ENCODE assay signal across 9 mouse cellular contexts in genomic region chr16:25263520-25264149, GRCm38 (mm10). TPM values are rescaled to one million over a fixed set of nuclear protein-coding genes. Genes with fewer than 3 reads are reported as not detected.
A peak's percentile ranks its signal among the peaks of the same experiment; 100 is the strongest.
DNase-seq lines count a peak whose midpoint lies in the region; ATAC-seq and TF ChIP-seq lines count a peak whose summit lies in the region.
"Had no signal": no experiment of that assay in that cellular context is flagged by ENCODE, and none has a peak within 500 bp of the region (broad histone marks: within the 10 kb centered on the region; RNA-seq: fewer than 3 reads in every experiment).

No protein-coding gene starts in this region.

- H3K9ac ChIP-seq in CH12.LX (ENCODE audit: insufficient read depth, low read depth) = no peak overlapping the region
- no peak overlapping the region for H3K9ac ChIP-seq in heart, embryonic 15.5 days
- no peak overlapping the region for H3K9ac ChIP-seq in lung, embryonic 16.5 days (ENCODE audit: low read length)

- TF ChIP-seq EP300 in CH12.LX (IDR thresholded peaks at IDR 0.05; ENCODE audit: low read length) = no peak

- H3K4me3 ChIP-seq in CH12.LX (replicated peaks in 1 of 3; ENCODE audit: low read depth in 2 of 3, low read length in 2 of 3, poor library complexity in 1 of 3) = no peak overlapping the region
- H3K4me3 ChIP-seq in heart, embryonic 15.5 days = no peak overlapping the region
- H3K4me3 ChIP-seq in lung, embryonic 16.5 days (ENCODE audit: low read length) = no peak overlapping the region

- no peaks in the 10 kb centered on the region for H3K4me1 ChIP-seq in CH12.LX (ENCODE audit: control insufficient read depth in 1 of 2, insufficient read depth in 2 of 2)
- H3K4me1 ChIP-seq in heart, embryonic 15.5 days (replicated peaks) = peaks cover 4% of the 10 kb centered on the region
- H3K4me1 ChIP-seq in lung, embryonic 16.5 days (replicated peaks; ENCODE audit: control insufficient read depth, insufficient read depth, low read length) = no peaks in the 10 kb centered on the region

- peak; percentile 62; the same call in 1 of the 2 replicates for ATAC-seq in erythroid progenitor cell, adult 5-6 weeks (replicated peaks; ENCODE audit: low FRiP score, poor library complexity, severe bottlenecking)
- ATAC-seq in heart, embryonic 15.5 days (replicated peaks; ENCODE audit: insufficient number of reproducible peaks, insufficient read depth, low FRiP score, low read depth) = peak; percentile 18; the same call in 1 of the 2 replicates
- ATAC-seq in lung, embryonic 16.5 days (ENCODE audit: low read depth) = 0 out of 2 replicates have a peak, but pooled peaks have one; percentile 26

- no peak overlapping the region for H3K4me2 ChIP-seq in CH12.LX (ENCODE audit: insufficient read depth, low read depth, poor library complexity, severe bottlenecking)
- H3K4me2 ChIP-seq in heart, embryonic 15.5 days = no peak overlapping the region
- no peak overlapping the region for H3K4me2 ChIP-seq in lung, embryonic 16.5 days (ENCODE audit: low read depth, low read length)

- H3K79me2 ChIP-seq in CH12.LX (replicated peaks; ENCODE audit: control insufficient read depth, extremely low read depth, insufficient read depth, poor library complexity, severe bottlenecking) = no peaks in the 10 kb centered on the region

- peak; percentile 93 for TF ChIP-seq RAD21 in CH12.LX (IDR thresholded peaks at IDR 0.05; ENCODE audit: low read depth, low read length)

- H3K27ac ChIP-seq in CH12.LX (ENCODE audit: insufficient read depth, low read depth) = no peak overlapping the region
- H3K27ac ChIP-seq in heart, embryonic 15.5 days = no peak overlapping the region
- H3K27ac ChIP-seq in lung, embryonic 16.5 days (ENCODE audit: low read length) = no peak overlapping the region

- H3K9me3 ChIP-seq in CH12.LX (replicated peaks; ENCODE audit: low read length) = no peaks in the 10 kb centered on the region
- H3K9me3 ChIP-seq in heart, embryonic 15.5 days (replicated peaks) = no peaks in the 10 kb centered on the region
- no peaks in the 10 kb centered on the region for H3K9me3 ChIP-seq in lung, embryonic 16.5 days (ENCODE audit: control insufficient read depth, low read length)

- H3K27me3 ChIP-seq in CH12.LX (replicated peaks) = no peaks in the 10 kb centered on the region
- H3K27me3 ChIP-seq in heart, embryonic 15.5 days = peaks cover 7% of the 10 kb centered on the region; the same call in 1 of the 2 replicates
- no peaks in the 10 kb centered on the region; the same call in 1 of the 2 replicates for H3K27me3 ChIP-seq in lung, embryonic 16.5 days (ENCODE audit: control insufficient read depth, insufficient read depth, low read depth, low read length)

- peak; percentile 93 to 98 for TF ChIP-seq CTCF in CH12.LX (conservative IDR thresholded peaks at IDR 0.05 in 1 of 2, IDR thresholded peaks at IDR 0.05 in 1 of 2; ENCODE audit: low read depth in 2 of 2, low read length in 2 of 2)
- peak; percentile 87; the same call in 1 of the 2 replicates for TF ChIP-seq CTCF in brain, embryonic 14.5 days (IDR thresholded peaks at IDR 0.05; ENCODE audit: borderline replicate concordance, extremely low read depth, insufficient read depth, insufficient read length)

- 30% methylated on average over 9 of the region's 9 CpGs for WGBS in heart, embryonic 15.5 days
- 32% methylated on average over 9 of the region's 9 CpGs for WGBS in lung, embryonic 16.5 days

- no peaks in the 10 kb centered on the region for H3K36me3 ChIP-seq in CH12.LX (replicated peaks in 1 of 2; ENCODE audit: control insufficient read depth in 1 of 2, insufficient read depth in 1 of 2, low read length in 1 of 2)
- no peaks in the 10 kb centered on the region for H3K36me3 ChIP-seq in heart, embryonic 15.5 days
- no peaks in the 10 kb centered on the region for H3K36me3 ChIP-seq in lung, embryonic 16.5 days (ENCODE audit: control insufficient read depth, insufficient read depth, low read length)

- DNase-seq in CH12.LX (ENCODE audit: extremely low read depth) = peak; percentile 80
- peak; percentile 92 for DNase-seq in brain, embryonic 14.5 days (ENCODE audit: low read depth)
- peak; percentile 90 to 91 for DNase-seq in kidney, postnatal 4 days
- peak; percentile 74 for DNase-seq in ovary, postnatal 10 days (ENCODE audit: low spot score)
- peak; percentile 83 for DNase-seq in thymus, postnatal 14 days

- TF ChIP-seq POLR2A in CH12.LX (IDR thresholded peaks at IDR 0.05; ENCODE audit: low read depth, low read length) = no peak
- no peak for TF ChIP-seq POLR2A in brain, embryonic 14.5 days (IDR thresholded peaks at IDR 0.05; ENCODE audit: borderline replicate concordance, extremely low read depth, insufficient read depth, insufficient read length, poor library complexity, severe bottlenecking)

- dilution Hi-C loops in CH12.LX (cut with MboI; ENCODE audit: extremely low pct_ligation_motif_present, extremely low pct_unique_long_range_greater_than_20kb, low sequenced_read_pairs) = no loop called here

- in situ Hi-C loops in CH12.LX (cut with MboI; ENCODE audit: low pct_ligation_motif_present, low pct_unique_long_range_greater_than_20kb, low sequenced_read_pairs) = loop anchor here (5.0 to 25.0 kb wide), 2 partner anchors 351 to 1281 kb away; no protein-coding TSS in a partner anchor

TF ChIP-seq in CH12.LX, 34 proteins besides CTCF, POLR2A, EP300 and RAD21:
- peak; percentile 80 for TF ChIP-seq MYC (IDR thresholded peaks at IDR 0.05; ENCODE audit: low read depth, low read length)
- TF ChIP-seq SMC3 (IDR thresholded peaks at IDR 0.05; ENCODE audit: low read depth, low read length) = peak; percentile 93
- no peak for TF ChIP-seq MAX (IDR thresholded peaks at IDR 0.05; ENCODE audit: low read length)
- no peak for TF ChIP-seq POLR2AphosphoS2 (IDR thresholded peaks at IDR 0.05; ENCODE audit: low read depth, low read length)
- TF ChIP-seq ZC3H11A (IDR thresholded peaks at IDR 0.05; ENCODE audit: low read depth, low read length) = peak; percentile 40; the same call in 1 of the 2 replicates

RNA-seq across cellular contexts. Expression of gene Tprg, which starts 23.0 kb away (rescaled TPM):
- total RNA-seq in CH12.LX (2012; rRNA removed) = not detected in 2 replicates
- not detected in 2 replicates for total RNA-seq in CH12.LX (2014; rRNA removed)
- polyA plus RNA-seq in CH12.LX (2012; ENCODE audit: insufficient read length, low read depth) = not detected in 2 replicates
- polyA plus RNA-seq in brain, embryonic 14.5 days (2012; rRNA removed) = not detected in 2 replicates
- total RNA-seq in erythroid progenitor cell, adult 5-6 weeks (2015; ENCODE audit: low replicate concordance) = not detected in 2 replicates
- total RNA-seq in erythroid progenitor cell, adult 5-6 weeks (2017; ENCODE audit: low replicate concordance) = not detected in 2 replicates
- polyA plus RNA-seq in heart, embryonic 15.5 days (2015; fragmentation: Nextera tagmentation; extraction: Ambion mirVana) = not detected in 2 replicates
- 0.19 and 0.53 TPM in 2 replicates for polyA plus RNA-seq in lung, embryonic 16.5 days (2015; fragmentation: Nextera tagmentation; extraction: Ambion mirVana)
- polyA plus RNA-seq: heart, embryonic 14.5 days had no signal
